ENCODE assay signal across 8 mouse cellular contexts in the genomic region with DNA sequence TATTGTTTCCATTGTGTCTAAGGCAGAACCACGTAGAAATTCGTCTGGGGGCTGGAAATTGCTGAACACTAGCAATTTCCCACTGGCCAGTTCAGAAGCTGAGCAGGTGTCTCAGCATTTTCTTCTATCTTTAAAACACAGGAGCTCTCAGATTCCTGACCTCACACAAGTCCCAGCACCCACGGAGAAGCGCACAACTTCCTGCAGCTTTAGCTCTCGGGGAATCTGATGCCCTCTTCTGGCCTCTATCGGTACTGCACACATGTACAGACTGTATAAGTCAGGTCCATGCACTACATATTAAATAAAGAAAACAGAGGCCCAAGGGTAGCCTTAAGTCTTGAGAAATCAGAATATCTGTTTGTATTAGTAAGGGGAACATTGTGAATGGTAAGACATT. TPM values are rescaled to one million over a fixed set of nuclear protein-coding genes. Genes with fewer than 3 reads are reported as not detected.
DNase-seq lines count a peak whose midpoint lies in the region; ATAC-seq and TF ChIP-seq lines count a peak whose summit lies in the region.

No protein-coding gene starts in this region.

- peak; percentile 85 for DNase-seq in CD4-positive, CD25-positive, alpha-beta regulatory T cell, adult 2 months (ENCODE audit: low read depth, low spot score)
- DNase-seq in liver = peak; percentile 75
- DNase-seq in brain, embryonic 14.5 days (ENCODE audit: low read depth) = peak; percentile 43
- peak; percentile 4 to 61 for DNase-seq in kidney, adult 8-10 months
- DNase-seq in thymus, postnatal 25 days = peak; percentile 79

- no peak overlapping the region for H3K4me2 ChIP-seq in liver, embryonic 12.5 days

- no peak overlapping the region for H3K9ac ChIP-seq in liver, embryonic 12.5 days

- TF ChIP-seq CTCF in brain, embryonic 14.5 days (IDR thresholded peaks at IDR 0.05; ENCODE audit: borderline replicate concordance, extremely low read depth, insufficient read depth, insufficient read length) = peak; percentile 55; the same call in 1 of the 2 replicates

- H3K27me3 ChIP-seq in liver, embryonic 12.5 days (replicated peaks) = peaks cover 36% of the 10 kb centered on the region

- H3K4me3 ChIP-seq in liver, embryonic 12.5 days = no peak overlapping the region

- H3K4me1 ChIP-seq in liver, embryonic 12.5 days = peaks cover 3% of the 10 kb centered on the region; the same call in 1 of the 2 replicates

- 55% methylated on average over 6 of the region's 6 CpGs for WGBS in liver, embryonic 12.5 days (ENCODE audit: insufficient replicate concordance)

- no peaks in the 10 kb centered on the region for H3K36me3 ChIP-seq in liver, embryonic 12.5 days

- no peak overlapping the region for H3K27ac ChIP-seq in liver, embryonic 12.5 days

- H3K9me3 ChIP-seq in liver, embryonic 12.5 days (replicated peaks) = no peaks in the 10 kb centered on the region

- no peak for TF ChIP-seq POLR2A in brain, embryonic 14.5 days (IDR thresholded peaks at IDR 0.05; ENCODE audit: borderline replicate concordance, extremely low read depth, insufficient read depth, insufficient read length, poor library complexity, severe bottlenecking)

- no peak for ATAC-seq in CD4-positive, CD25-positive, alpha-beta regulatory T cell, adult 4 months
- no peak for ATAC-seq in liver, embryonic 12.5 days
- peak; percentile 34; the same call in 1 of the 2 replicates for ATAC-seq in megakaryocyte-erythroid progenitor cell, adult 5-6 weeks (replicated peaks; ENCODE audit: low FRiP score, low TSS enrichment, poor library complexity, severe bottlenecking)

RNA-seq across cellular contexts. Expression of gene Mvb12b, which starts 30.6 kb away (rescaled TPM):
- polyA plus RNA-seq in CD4-positive, CD25-positive, alpha-beta regulatory T cell, adult 4 months (2017; shearing (Covaris generic)) = 1 to 10 TPM; 1.7 to 2.7 TPM
- 21.3 and 21.6 TPM in 2 replicates for polyA plus RNA-seq in liver, embryonic 12.5 days (2016; fragmentation: Nextera tagmentation; extraction: Ambion mirVana)
- polyA plus RNA-seq in brain, embryonic 14.5 days (2012; rRNA removed) = 98.9 and 133 TPM in 2 replicates
- total RNA-seq in megakaryocyte-erythroid progenitor cell, adult 5-6 weeks (2014; fragmentation: Nextera tagmentation) = 43.6 and 57.1 TPM in 2 replicates
- total RNA-seq in megakaryocyte-erythroid progenitor cell, adult 5-6 weeks (2017) = 11.3 and 15.2 TPM in 2 replicates

Comparison
In these comparisons a context has a peak if more than half of its experiments do, and no peak if none do; other contexts are left out.
1. DNase-seq: peak in every context shown above with its lines; median percentile 85 in CD4-positive, CD25-positive, alpha-beta regulatory T cell, adult 2 months; 79 in thymus, postnatal 25 days; 75 in liver; 43 in brain, embryonic 14.5 days; 32 in kidney, adult 8-10 months.